Mouse (Mus musculus): ENCODE results near the gene 9630041A04Rik.

9630041A04Rik gene

GRCm38 (mm10) chr9:101861596-101862471, at the start of gene 9630041A04Rik:
9630041A04Rik (plus strand) TSS chr9:101861841.
- CTCF ChIA-PET: no interaction called here

DNA sequence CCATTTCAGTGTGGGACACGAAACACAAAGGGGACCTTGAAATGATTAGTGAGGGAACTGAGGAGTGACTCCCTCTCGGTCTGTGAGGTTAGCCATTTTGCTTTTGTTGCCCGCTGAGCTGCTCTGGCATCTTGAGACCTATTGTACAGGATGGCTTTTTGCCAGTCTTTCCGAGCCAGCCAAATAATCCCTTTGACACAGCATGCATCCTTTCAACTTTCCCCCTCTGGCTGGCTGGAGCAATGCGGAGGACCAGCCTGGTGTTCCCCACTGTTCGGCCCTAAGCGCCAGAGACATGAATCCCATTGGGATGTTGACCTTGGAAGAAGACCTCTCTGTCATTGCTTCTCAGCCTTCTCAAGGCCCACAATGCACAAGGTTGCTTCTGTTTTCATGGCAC, 37.7 kb upstream of the 9630041A04Rik start:
- ChIA-PET POLR2A (no interaction called here), CTCF (no interaction called here)

More at GRCm38 (mm10) chr9:101861596-101862471, at the start of gene 9630041A04Rik:
- POLR2A ChIA-PET: no interaction called here

- ChIA-PET CTCF (no interaction called here), POLR2A (no interaction called here)
Observed at GRCm38 (mm10) chr9:101825626-101826025, 36.0 kb upstream of the 9630041A04Rik start.

GRCm38 (mm10) chr9:101833619-101834018, 28.0 kb upstream of the 9630041A04Rik start:
- ChIA-PET POLR2A (no interaction called here), CTCF (no interaction called here)

DNA sequence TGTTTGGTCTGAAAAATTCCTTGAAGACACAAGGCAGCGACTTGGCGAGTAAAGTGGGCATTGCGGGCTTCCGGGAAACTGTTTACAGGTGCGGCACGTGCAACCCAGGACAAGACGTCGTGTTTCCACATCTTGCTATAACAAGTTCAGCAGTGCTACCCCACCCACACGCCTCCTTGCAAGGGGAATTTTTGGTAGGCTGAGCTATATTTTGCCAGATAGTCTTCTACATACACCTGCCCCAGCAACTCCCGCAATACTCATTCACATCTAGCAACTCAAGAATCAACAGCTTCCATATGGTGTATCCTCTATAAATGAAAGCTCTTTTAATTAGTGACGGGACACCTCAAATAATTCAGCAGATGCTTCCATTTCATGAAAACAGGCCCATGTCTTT, 20.5 kb upstream of the 9630041A04Rik start:
- POLR2A ChIA-PET: no interaction called here
- CTCF ChIA-PET: interaction anchor here in 1 of 4 experiments (0.6 kb wide), 1 partner anchor 230 kb away, joined by 7 read pairs; no protein-coding TSS in a partner anchor

- POLR2A ChIA-PET: no interaction called here
- CTCF ChIA-PET: no interaction called here
Observed at GRCm38 (mm10) chr9:101843893-101844292, 17.7 kb upstream of the 9630041A04Rik start.

GRCm38 (mm10) chr9:101845691-101846090, 15.9 kb upstream of the 9630041A04Rik start:
- ChIA-PET CTCF (no interaction called here), POLR2A (interaction anchor here in 1 of 4 experiments (0.6 kb wide), 1 partner anchor 104 kb away, joined by 3 read pairs; no protein-coding TSS in a partner anchor)

DNA sequence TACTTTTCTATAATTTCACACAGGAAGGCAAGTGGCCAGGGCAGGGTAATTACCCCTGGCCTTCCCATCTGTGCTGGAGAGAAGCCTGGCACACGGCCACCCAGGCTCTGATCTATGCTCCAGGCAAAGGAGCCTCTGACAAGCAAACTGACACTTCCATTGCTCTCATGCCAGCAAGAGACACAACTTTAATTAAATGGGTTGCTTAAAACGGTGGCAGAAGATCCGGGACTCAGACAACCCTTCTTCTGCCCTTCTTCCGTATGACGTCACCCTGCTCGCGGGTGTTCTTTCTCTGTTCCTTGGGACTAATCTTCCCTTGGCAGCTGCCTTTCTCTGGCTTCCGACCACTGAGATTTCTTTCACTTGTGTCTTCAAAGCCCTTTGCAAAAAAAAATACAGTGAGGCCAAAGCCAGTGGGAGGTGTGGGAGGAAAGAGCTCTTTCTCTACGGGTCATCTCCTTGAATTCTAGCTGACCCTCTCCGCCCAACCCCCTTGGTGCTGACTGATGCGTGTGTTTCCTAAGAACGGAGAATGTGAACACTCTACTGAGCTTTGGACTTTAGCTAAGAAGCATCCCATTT, 932 bp downstream of the 9630041A04Rik start:
- ChIA-PET CTCF (no interaction called here), POLR2A (no interaction called here)

- ChIA-PET POLR2A (no interaction called here), CTCF (no interaction called here)
Observed at GRCm38 (mm10) chr9:101863130-101863529, 1.5 kb downstream of the 9630041A04Rik start.

DNA sequence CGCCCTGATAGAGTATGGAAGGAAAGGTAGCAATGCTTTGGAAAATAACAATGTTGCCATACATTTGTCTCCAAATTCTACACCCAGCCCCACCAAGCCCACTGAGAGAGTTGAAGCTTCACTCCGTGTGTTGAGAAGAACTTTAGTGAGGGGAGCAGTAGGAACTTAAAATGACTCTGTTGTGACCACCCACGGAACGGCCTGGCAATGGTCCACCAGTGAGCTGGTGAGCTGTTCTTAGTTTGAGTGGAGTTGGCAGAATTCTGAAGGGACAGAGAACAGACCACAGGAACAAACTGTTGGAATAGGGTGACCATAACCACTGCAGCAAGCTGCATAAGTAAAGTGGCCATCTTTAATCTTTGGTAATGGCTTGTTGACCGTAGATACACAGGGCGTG, 7.0 kb downstream of the 9630041A04Rik start:
- POLR2A ChIA-PET: no interaction called here

GRCm38 (mm10) chr9:101870034-101870433, 8.4 kb downstream of the 9630041A04Rik start:
- POLR2A ChIA-PET: interaction anchor here in 1 of 4 experiments (1.2 kb wide), 1 partner anchor 172 kb away, joined by 3 read pairs; no protein-coding TSS in a partner anchor
- CTCF ChIA-PET: interaction anchor here in 1 of 4 experiments (0.7 kb wide), 1 partner anchor 240 kb away, joined by 3 read pairs; no protein-coding TSS in a partner anchor

More for the DNA sequence above, 7.0 kb downstream of the 9630041A04Rik start:
- CTCF ChIA-PET: interaction anchor here in 1 of 4 experiments (0.6 kb wide), 1 partner anchor 1340 kb away, joined by 3 read pairs; no protein-coding TSS in a partner anchor

DNA sequence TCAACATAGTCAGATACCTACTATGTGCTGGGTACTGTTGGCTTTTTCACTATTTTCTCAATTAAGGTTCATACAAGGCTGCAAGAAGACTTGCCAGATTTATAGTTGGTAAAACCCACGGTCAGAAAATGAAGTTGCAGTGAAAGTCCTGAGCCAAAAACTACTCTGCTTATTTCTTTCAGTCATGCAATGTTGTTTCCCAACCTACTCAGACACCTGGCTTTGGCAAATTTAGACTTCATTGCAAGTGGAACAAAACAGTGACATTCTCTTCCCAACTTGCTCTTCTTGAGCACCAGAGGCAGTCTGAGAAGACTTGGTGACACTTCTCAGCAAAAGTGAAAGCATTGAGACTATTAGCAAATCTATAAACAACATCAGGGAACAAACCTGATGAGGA, 13.7 kb downstream of the 9630041A04Rik start:
- CTCF ChIA-PET: no interaction called here
- POLR2A ChIA-PET: no interaction called here

DNA sequence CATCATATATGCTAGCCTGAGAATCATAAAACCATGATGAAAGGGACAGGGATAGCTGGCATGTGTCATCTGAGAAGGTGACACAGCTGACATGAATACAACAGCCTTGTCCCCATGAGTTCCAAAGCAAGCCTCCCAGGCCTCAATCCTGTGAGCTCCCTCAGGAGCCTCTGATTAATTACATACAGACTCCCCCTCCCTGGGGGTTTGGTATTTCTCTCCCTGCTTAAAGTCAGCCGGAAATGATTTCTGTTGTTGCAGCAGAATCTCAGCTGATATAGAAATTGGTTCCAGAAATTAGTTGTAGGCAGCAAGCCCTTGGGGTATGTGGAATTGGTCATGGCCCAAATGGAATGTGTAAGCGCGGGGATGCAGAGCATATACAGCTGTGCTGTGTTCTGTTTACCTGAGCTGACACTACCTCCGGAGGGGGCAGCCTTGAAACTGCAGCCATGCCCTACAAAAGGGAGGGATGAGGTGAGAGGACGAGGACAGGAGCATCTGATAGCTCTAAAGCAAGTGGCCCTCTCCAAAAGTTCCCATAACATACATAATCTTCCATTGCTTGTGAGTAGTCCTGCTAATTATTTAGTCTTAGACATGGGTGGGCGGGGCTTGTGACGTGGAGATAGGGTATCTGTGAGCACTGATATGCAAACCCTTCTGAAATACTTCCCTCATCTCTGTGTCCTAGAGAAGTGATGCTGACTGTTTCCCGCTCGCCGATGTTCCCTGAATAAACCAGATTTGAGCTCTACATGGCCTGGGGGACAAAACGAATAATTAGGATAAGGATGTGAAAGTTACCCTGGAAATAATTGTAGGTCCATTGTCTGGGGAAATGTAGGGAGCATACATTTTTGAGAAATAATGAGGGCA, 15.7 kb downstream of the 9630041A04Rik start:
- CTCF ChIA-PET: no interaction called here
- POLR2A ChIA-PET: no interaction called here

DNA sequence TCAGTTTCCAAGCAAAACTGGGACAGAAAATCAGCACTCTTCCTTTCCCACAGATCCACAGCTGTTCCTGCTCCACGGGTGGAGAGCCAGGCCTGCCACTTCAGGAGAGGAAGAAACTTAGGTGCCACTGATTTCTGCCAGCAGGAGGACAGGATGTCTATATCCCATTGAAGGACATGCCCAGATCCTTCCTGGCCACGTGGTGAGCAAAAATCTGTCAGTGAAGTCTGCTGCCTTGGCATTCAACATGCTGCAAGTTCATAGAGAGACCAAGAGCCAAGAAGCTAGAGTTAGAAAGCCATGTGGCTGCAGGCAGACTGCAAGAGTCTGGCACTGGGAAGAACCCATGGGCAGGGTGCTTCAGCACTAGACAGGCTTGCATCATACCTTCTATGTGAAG, 21.7 kb downstream of the 9630041A04Rik start:
- POLR2A ChIA-PET: no interaction called here
- CTCF ChIA-PET: no interaction called here

- CTCF ChIA-PET: no interaction called here
- POLR2A ChIA-PET: no interaction called here
Observed at GRCm38 (mm10) chr9:101897851-101898250, 36.2 kb downstream of the 9630041A04Rik start.

GRCm38 (mm10) chr9:101903406-101903805, 41.8 kb downstream of the 9630041A04Rik start:
- POLR2A ChIA-PET: no interaction called here
- CTCF ChIA-PET: no interaction called here

GRCm38 (mm10) chr9:101907747-101908255, 46.2 kb downstream of the 9630041A04Rik start:
- ChIA-PET CTCF (no interaction called here), POLR2A (no interaction called here)

- POLR2A ChIA-PET: no interaction called here
- CTCF ChIA-PET: no interaction called here
Observed at GRCm38 (mm10) chr9:101908849-101909248, 47.2 kb downstream of the 9630041A04Rik start.

GRCm38 (mm10) chr9:101909491-101909890, 47.9 kb downstream of the 9630041A04Rik start:
- CTCF ChIA-PET: no interaction called here
- POLR2A ChIA-PET: no interaction called here
